Mouse (Mus musculus) heart, adult 18-20 months (tissue): Measurements from ENCODE around the gene Gja4. TPM values are rescaled to one million over a fixed set of nuclear protein-coding genes. Genes with fewer than 3 reads are reported as not detected.
A peak's percentile ranks its signal among the peaks of the same experiment; 100 is the strongest.

Experiments
- DNase-seq, 2 experiments: peaks; one replicate each; pipeline ENCODE4 v3.0.0; 2021 to 2022; ENCODE audit warnings: mixed read lengths in 1 of 2
- total RNA-seq, 2 experiments: library from RNA; stranded (reverse); gene quantifications; 2 replicates each; pipeline ENCODE4 v1.2.3; 2021

Gene Gja4
- total RNA-seq, 2 experiments from 2014 or later = 7.2 to 7.8 TPM

GRCm38 (mm10) chr4:127324296-127324695 lies 10.5 kb upstream of the Gja4 start:
- no peak for DNase-seq

GRCm38 (mm10) chr4:127323651-127324050 lies 9.8 kb upstream of the Gja4 start:
- DNase-seq = no peak

GRCm38 (mm10) chr4:127319613-127320012 lies 5.8 kb upstream of the Gja4 start:
- peak; percentile 68 to 89 for DNase-seq

GRCm38 (mm10) chr4:127317143-127317542 lies 3.3 kb upstream of the Gja4 start:
- DNase-seq = no peak

DNA sequence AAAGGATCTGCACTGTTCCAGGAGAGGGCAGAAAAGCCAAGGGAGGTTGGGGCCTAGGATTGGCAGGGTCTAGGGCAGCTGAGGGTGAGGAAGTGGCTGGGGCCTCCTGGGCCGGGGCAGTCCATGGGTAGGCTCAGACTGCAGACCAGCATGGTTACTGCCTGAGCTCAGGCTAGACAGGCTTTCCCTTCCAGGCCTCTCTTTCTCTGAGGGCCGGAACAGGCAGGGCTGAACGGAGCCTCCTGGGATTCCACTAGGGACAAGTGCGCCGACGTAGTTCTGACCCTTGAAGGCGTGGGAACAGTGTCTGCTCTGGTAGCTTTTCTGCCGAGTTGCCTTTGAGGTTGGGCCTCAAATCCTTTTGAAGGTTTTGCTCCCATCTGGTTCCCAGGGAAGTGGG lies 1.9 kb upstream of the Gja4 start:
- DNase-seq = peak in 1 of 2 experiments; percentile 68

GRCm38 (mm10) chr4:127314585-127314984 lies 746 bp upstream of the Gja4 start:
- no peak for DNase-seq

GRCm38 (mm10) chr4:127312349-127312748 lies 1.5 kb downstream of the Gja4 start:
- no peak for DNase-seq

DNA sequence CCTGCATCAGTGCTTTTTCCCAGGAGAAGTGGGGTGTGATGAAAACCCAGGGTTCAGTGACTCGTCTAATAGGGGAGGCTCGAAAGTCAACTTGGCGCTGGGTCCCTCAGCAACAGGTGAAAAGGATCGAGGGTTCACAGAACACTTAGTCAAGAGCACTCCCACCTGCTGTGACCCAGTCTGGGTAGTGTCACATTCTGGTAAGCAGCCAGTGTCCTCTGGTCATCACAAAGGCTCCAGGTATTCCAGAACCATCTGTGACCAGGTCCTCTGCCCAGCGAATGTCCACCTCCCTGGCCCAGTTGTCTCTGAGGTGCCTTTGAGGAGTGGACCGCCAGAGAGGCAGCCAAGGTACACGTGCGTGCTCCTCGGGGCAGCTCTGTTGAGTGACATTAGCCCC lies 2.3 kb downstream of the Gja4 start:
- DNase-seq = no peak

DNA sequence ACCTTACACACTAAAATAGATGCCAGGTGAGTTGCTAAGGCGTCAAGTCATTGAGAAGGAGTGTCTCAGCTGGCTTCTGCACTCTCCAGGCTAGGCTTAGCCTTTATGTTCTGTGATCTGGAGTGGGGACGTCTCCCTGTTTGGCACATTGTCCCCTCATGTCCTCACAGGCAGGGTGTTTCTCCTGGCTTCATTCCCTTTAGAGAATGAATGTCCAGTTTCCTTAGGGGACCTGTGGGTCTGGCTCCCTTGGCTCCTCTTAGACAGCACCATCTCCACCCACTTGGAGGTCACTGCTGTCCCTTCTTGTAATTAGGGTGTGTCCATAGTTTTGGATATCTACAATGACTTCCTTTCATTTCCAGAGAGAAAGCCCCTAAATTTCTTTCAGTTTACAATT lies 6.9 kb downstream of the Gja4 start:
- DNase-seq = no peak

DNA sequence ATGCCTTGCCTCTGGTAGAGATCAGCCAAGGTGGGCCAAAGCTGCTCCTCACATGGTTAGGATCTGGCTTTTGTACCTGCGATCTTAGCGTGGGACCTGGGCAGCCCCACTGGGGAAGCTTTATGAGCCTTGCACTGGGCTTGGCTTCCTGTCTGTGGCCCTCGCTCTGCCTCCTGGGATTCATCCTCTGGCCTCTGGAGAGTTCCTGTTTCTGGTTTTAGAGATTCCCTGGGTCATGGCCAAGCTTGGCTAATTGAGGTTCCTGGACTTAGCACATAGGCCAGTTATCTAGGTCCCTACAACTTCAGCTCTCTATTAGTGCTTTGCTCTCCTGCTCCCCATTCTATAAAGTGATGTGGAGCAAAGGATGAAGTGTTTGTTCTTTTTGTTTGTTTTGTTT lies 10.0 kb downstream of the Gja4 start:
- peak; percentile 60 to 73 for DNase-seq

GRCm38 (mm10) chr4:127300503-127300902 lies 13.3 kb downstream of the Gja4 start:
- DNase-seq = no peak

DNA sequence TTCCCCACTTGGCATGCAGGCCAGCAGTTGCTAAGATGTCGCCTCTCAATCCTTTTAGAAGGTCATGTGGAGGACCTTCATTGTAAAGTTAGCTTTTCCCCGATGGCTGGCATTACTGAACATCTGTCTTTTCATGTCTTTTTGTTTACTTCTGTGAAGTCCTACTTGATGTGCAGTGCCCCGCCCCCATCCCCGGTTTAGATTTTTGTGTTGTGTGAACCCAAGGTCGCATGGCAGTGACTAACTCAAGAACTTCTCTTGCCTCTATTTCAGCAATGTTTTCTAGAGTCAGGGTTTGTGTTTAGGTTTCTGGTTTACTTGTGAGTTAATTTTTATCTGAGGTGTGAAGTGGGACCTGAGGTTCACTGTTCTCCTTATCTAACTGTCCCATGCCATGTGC lies 21.2 kb downstream of the Gja4 start:
- no peak for DNase-seq

- peak; percentile 76 to 85 for DNase-seq
Observed at GRCm38 (mm10) chr4:127289039-127289548, 24.7 kb downstream of the Gja4 start.

- DNase-seq = peak in 1 of 2 experiments; percentile 24
Observed at GRCm38 (mm10) chr4:127286907-127287306, 26.9 kb downstream of the Gja4 start.

DNA sequence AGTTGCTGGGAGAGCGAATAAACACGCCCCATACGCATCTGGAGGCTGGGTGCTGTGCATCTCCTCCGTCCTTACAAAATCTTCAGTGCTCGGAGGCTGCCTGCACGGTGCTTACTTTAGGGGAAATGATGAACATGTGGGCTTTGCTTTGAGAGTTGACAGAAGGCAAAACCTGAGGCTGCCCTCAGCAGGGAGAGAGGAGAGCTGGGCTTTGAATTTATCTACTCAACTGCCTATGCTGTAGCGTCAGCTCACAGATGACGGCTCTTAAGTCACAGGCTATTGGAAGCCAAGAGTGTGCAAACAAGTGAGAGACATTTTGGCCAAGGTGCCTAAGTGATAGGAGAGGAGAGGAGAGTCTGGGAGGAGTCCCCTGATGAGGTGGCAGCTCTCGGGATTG lies 34.6 kb downstream of the Gja4 start:
- DNase-seq = peak in 1 of 2 experiments; percentile 36

- DNase-seq = peak; percentile 69 to 87
Observed at GRCm38 (mm10) chr4:127278451-127279001, 35.3 kb downstream of the Gja4 start.

- no peak for DNase-seq
Observed at GRCm38 (mm10) chr4:127264183-127264554, 49.7 kb downstream of the Gja4 start.

DNA sequence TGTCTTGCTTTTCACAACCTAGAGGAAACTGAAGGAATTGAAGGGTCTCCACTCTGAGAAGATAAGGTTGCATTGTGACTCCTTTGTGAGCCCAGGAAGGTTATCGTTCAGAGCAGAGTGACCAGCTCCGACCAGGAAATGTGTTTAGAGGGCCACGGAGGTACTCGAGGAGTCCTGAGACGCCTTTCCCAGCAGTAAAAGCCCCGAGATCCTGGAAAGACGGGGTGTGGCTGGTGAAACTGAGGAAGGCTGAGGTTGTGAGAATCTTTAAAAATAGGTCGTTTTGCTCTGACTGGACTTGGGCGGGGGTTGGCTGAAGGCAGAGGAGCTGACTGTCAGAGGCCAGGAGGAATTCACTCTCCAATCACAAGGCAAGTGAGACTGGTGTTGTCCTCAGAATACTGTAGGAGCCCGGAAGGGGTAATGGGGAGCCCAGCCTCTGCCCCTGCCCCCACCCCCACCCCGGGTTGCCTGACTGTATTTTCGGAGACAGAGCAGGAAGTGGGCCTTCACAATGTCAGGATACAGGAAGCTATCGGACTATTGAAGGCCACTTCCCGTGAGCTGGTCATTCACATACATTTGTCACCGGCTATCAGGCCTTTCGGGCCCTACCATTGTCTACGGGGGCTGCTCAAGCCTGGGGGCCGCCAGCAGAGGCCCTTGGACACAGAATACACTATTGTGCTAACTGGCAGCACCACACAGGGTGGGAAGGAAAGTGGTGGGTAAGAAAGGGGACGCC lies 50.2 kb downstream of the Gja4 start:
- DNase-seq = peak; percentile 19 to 37

- DNase-seq = peak in 1 of 2 experiments; percentile 13
Observed at GRCm38 (mm10) chr4:127261601-127262000, 52.2 kb downstream of the Gja4 start.
